Mouse (Mus musculus): ENCODE results near the gene Zfp346.

DNA sequence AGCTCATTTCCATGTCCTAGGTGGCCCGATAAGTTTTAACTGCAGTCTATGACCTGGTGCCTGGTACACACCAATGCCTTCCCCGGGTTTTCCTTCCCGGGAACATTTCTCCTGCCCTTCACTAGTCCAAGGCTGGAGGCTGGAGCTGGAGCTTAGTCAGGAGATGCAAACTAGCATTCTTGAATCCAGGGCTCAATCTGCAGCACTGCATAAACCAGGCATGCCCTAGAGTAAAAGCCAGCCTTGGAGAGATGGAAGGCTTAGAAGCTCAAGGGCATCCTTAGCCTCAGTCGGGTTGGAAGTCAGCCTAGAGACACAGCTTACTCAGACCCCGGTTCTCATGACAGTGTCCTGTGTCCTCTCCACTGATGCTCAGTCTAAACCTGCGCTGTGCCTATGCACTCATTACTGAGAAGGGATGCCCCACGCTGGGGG lies 67.2 kb downstream of the Zfp346 start:
- no peak for TF ChIP-seq CTCF (IDR thresholded peaks at IDR 0.05; ENCODE audit: control insufficient read depth, insufficient read depth, insufficient read length)
- TF ChIP-seq MYOG (IDR thresholded peaks at IDR 0.05; ENCODE audit: control insufficient read depth, extremely low read depth, insufficient read length) = no peak
- TF ChIP-seq USF1 (IDR thresholded peaks at IDR 0.05; ENCODE audit: low read depth) = no peak
- no peak for TF ChIP-seq MYOD1 (IDR thresholded peaks at IDR 0.05; ENCODE audit: control insufficient read depth, insufficient read length, low read depth)
- no peak for TF ChIP-seq FOSL1 (IDR thresholded peaks at IDR 0.05; ENCODE audit: insufficient read depth, low read length, poor library complexity, severe bottlenecking)
- no peak for TF ChIP-seq MAX (IDR thresholded peaks at IDR 0.05)

All from C2C12 (cell line).